Mouse (Mus musculus) right cerebral cortex, adult 2 months (tissue): ENCODE data around the gene Olfr734.

Experiments
- DNase-seq, 2 experiments: peaks; one replicate each; pipeline ENCODE4 v3.0.0; 2021 to 2022; ENCODE audit warnings: low spot score in 2 of 2

Gene Olfr734

DNA sequence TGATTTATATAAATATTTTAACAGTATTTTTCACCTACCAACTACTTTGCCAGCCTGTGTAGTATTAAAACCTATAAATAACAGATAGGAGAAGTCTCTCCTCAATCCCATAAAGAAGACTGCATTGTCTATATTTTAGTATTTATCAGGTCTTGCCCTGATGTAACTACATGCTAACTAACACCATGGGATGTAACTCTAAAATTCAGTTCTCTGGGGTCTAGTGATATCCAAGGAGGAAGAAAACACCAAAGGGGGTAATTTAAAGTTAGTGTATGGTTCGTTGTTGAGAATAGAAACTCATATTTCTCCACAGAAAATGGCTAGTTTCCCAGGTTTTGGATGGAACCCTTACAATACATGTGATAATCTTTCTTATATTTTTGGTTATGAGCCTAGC lies at the start of gene Olfr734:
TSS of gene Olfr734 (minus strand) at position 101 of the 400 bp plus-strand sequence.
- no peak for DNase-seq

DNA sequence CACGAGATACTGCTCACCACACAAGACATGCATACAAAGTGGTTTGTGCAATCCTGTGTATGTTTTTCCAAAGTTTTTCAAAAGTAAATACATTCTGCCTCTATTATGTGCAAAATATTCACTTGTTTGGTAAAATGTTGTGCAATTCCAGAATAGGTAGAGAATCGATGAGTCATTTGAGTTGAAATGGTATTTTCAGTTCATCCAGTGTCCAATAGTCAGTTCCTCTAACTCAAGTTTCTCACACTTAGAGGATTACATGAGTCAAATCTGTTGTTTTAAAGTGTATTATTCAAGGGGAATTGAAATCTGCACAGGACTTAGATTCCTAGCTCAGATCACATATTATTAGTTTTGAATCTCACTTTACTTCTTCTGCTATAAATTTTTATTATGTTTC lies 37.0 kb upstream of the Olfr734 start:
- no peak for DNase-seq

DNA sequence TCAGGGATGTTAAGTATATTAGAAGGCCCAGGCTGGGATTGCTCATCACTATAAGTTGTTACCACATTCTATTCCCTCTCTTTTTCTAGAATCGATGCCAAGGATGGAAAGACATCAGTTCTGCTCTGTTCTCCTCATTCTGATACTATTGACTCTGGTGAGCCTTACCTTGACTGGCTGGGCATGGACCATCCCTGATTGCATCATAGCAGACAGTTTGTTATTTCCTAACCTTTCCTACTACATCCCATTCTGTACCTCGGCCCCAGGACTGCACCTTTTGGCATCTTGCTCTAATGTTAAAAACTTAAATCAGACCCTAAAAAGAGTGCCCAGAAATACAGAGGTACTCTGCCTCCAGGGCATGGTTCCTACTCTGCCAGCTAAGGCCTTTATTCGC lies 33.9 kb upstream of the Olfr734 start:
- DNase-seq = no peak

DNA sequence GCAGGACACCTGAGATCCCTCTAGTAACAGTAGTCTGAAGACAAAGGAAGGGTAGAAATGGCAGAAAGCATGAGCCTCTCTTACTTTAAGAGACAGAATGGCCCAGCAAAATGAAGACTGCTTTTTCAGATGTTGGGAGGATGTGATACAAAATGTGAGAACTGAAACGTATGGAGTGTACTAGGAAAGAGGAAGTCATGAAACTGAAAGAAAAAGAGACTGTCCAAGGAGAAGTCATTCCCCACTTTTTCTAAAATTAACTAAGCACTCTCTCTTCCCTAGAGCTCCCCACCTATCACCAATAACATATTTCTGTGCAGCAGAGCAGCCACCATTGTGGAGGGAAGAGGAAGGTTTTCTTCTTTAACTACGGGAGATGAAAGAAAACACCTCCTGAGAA lies 31.0 kb upstream of the Olfr734 start, which contains the start of gene Tlr11:
TSS of gene Tlr11 (plus strand) at position 322 of the 400 bp plus-strand sequence.
- DNase-seq = no peak

DNA sequence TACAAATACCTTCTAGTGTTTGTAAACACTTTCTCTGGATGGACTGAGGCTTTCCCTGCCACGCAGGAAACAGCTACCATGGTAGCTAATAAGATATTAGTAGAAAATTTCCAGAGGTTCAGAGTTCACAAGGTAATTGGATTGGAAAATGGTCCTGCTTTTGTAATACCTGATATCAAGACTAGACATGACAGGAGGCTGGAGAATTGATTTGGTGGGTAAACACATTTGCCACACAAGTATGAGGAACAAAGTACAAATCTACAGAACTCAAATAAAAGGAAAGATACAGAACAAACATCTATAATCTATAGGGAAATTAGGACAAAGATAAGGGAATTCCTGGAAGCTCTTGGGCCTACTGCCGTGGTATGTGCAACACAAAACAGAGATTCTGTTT lies 30.2 kb upstream of the Olfr734 start:
- DNase-seq = no peak

DNA sequence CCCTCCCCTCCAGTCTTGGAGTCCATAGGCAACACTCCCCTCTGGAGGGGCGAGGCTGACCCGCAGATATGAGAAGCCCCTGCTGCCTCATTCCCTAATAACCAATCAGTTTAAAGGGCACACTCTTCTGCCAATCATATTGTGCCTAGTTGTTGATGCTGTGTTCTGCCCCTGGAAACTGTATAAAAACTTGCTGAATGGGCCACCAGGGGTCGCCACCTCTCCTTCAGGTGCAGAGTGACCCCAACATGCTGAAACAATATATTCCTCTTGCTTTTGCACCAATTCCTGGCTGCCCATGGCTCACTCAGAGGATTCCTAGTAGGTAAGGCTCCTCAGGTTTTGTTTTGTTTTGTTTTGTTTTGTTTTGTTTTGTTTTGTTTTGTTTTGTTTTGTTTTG lies 25.9 kb upstream of the Olfr734 start:
- no peak for DNase-seq

DNA sequence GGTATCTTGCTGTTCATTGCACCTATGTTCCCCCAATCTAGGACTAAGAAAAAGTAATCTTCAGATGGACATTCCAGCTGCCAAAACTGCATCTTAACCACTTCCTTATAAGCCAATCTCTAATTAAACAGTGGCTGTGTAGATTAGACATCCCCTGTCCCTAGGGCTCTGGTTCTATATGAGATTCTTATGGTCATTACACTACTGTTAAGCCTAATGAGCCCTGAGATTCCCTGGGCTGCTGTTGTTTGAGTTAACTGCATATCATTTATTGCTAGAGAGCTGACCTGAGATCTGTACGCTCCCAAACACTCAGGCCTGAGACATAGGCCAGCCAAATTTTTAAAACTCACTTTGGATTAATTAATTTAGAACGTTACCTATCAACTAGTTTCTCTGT lies 22.2 kb upstream of the Olfr734 start, which contains the start of gene Olfr735:
TSS of gene Olfr735 (minus strand) at position 77 of the 400 bp plus-strand sequence.
- DNase-seq = no peak

DNA sequence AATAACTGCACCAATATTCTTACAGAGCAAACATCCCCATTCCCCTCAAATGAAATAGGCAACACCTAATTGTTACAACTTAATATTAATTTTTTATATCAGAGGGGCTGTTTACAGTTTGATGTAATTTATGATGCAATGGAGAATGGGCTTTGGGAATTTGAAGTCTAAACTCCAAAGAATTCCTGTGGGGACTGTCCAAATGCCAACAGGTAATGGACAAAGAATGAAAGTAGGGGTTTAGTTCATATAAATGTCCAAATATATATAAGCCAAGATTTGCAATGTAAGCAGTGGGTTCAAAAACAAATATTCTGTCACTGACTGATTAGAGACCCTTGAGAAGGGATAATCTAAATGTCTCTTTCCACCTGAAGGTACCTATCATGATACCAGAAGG lies 25.1 kb downstream of the Olfr734 start, which contains the start of gene Olfr733:
TSS of gene Olfr733 (minus strand) at position 101 of the 400 bp plus-strand sequence.
- DNase-seq = no peak

DNA sequence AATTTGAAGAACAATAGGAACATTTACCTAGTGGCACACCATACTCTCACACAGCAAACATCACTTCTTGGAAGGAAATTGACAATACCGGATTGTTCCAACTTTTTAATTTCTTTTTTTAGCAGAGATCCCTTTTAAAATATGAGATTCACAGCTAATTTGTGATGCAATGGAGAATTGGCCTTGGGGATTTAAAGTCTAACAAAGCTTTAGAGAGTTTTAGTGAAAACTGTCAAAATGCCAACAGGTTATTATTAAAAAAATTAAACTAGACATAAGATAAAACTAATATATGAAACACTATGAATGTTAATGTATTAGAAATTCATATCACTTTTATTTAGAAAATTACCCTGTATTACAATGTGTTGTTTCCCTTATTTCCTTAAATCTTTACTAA lies 42.5 kb downstream of the Olfr734 start, which contains the start of gene Olfr732:
TSS of gene Olfr732 (minus strand) at position 101 of the 400 bp plus-strand sequence.
- no peak for DNase-seq
